Mouse (Mus musculus): ENCODE results near the gene Atp10a. TPM values are rescaled to one million over a fixed set of nuclear protein-coding genes. Genes with fewer than 3 reads are reported as not detected.
"Not testable (repeated sequence)": the region's sequence is repeated elsewhere in the genome, so short reads cannot be mapped to it uniquely, and the experiment has no call there.

The Atp10a gene
- total RNA-seq, 2 experiments from 2014 or later, result 3.4 to 3.7 TPM

DNA sequence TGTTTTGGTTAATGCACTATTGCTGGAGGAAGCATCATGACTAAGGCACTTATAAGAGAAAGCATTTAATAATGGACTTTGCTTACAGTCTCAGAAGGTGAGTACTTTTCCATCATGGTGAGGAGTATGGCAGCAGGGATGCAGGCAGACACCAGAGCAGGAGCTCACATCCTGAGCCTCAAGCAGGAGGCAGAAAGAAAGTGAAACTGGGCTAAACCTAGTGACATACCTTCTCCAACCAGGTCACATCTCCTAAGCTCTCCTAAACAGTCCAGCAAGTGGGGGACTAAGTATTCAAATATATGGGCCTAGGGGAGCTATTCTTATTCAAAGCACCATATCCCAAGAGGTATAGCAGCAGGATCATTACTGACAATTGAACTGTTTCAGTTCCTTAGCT, 123.2 kb downstream of the Atp10a start:
- intact Hi-C loops (cut with DNase I), result no loop called here
- no peak for DNase-seq

DNA sequence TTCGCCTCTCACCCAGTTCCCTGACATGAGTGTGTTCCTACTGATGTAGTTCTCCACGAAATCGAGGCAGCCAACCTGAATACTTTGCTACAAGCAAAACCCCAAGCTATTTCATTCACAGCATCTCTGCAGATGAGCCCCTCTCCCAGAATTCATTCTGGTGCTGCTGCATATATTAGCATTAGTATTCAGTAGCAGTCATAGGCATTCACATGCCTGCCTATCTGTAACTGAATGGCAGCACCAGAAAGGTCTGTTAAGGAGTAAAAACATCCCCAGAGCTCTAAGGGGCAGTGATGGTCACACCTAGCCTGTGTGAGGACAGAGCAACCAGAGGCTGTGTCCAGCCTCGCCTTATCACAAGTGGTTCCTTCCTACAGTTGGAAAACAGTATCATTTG, 131.0 kb downstream of the Atp10a start:
- intact Hi-C loops (cut with DNase I), result no loop called here
- no peak for DNase-seq

DNA sequence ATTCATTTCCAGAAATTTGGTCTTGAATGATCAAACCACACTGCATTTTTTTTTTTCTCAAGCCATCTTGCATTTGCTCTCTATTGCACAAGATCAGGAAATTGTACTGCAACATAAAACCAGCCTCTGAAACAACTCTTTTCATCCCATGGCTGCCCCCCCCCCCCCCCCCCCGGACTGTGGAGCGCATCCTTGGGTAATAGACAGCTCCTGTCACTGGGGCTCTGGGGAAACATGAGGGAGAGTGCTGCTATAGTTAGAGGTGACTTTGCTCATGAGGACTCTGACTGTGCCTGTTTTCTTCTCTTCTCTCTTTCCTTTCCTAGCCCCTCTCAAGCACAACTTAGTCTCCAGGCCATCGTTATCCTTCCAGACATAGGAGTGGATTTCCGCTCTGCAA, 131.6 kb downstream of the Atp10a start:
- DNase-seq, result no peak
- intact Hi-C loops (cut with DNase I), result no loop called here

DNA sequence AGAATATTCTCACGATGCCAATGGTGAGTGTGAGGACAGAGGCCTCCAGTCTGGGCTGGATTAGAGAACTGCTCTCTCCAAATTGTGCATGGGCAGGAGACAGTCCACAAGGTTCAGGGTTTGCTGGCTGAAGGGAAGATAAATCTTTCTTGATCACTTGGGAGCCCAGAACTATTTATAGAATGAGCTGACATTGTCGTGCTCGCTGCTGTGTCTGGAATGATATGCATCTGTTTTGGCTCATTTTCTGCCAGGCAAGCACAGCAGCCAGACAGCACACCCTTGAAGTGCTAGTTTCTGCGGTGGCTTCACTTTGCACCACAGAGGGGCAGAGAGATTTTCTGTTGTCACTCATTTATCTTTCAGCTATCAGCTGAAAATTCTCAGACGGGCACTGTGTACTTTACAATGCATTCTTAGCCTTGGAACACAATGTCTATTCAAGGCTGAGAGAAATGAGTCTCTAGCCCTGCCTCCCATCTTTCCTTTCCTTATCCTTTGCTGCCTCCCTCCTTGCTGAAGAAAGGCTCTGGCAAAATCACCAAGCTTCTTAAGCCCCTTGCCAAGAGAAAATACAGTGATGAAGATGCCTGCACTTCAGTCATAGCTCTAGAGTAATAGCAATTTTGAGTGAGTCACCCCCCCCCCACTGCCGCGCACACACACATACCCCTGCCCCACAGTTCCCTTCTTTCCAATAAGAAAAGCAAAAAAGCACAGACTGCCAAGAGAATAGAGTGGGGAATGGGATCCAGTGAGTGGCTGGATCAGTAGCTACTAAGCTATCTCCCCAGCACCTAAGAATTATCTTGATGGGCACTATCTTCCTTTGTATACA, 132.7 kb downstream of the Atp10a start:
- intact Hi-C loops (cut with DNase I), result no loop called here
- DNase-seq, result no peak

DNA sequence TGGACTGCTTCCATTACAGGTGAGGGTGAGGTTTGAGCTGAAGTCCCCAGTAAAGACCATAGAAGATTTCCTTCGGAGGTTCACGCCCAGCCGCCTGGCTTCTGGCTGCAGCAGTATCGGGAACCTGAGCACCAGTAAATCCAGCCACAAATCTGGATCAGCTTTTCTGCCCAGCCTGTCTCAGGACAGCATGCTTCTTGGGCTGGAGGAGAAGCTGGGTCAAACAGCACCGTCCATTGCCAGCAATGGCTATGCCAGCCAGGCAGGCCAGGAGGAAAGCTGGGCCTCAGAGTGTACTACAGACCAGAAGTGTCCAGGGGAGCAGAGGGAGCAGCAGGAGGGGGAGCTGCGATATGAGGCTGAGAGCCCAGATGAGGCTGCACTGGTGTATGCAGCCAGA, 141.3 kb downstream of the Atp10a start:
- intact Hi-C loops (cut with DNase I), result no loop called here
- DNase-seq, result no peak

DNA sequence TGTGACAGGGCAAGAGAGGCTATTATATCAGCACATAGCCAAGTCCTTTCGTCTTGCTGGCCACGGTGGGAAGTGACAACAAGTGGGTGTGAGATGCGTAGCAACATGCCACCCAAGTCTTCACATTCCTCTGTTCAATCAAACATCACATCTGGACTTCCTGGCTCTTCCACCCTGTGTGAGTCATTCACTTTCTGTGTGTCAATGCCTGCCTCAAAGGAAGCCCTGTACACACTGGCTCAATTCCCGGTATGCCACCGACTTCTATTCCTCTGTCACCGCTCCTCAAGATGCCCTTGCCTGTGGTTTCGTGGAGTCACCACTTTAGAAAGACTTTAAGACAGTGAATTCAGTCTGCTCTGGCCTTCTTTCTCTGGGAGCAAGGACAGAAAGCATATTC, 144.9 kb downstream of the Atp10a start:
- DNase-seq, result no peak
- intact Hi-C loops (cut with DNase I), result no loop called here

DNA sequence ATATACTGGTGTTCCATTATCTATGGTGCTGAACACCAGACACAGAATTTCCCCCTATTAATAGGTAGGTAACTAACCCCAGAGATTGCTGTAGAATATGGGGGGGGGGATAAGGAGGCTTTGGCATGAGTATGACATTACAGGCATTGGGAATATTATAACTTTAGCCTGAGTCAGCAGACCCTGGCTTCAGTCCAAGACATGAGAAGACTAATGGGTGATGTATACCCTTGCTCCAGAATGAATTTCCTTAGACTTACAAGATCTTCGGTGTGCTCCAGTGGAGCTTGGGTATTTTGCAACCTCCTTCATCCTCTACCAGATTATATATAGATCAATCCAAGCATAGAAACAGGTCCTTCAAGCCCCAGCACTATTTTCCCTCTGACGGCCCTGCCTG, 145.8 kb downstream of the Atp10a start:
- DNase-seq, result no peak
- intact Hi-C loops (cut with DNase I), result no loop called here

DNA sequence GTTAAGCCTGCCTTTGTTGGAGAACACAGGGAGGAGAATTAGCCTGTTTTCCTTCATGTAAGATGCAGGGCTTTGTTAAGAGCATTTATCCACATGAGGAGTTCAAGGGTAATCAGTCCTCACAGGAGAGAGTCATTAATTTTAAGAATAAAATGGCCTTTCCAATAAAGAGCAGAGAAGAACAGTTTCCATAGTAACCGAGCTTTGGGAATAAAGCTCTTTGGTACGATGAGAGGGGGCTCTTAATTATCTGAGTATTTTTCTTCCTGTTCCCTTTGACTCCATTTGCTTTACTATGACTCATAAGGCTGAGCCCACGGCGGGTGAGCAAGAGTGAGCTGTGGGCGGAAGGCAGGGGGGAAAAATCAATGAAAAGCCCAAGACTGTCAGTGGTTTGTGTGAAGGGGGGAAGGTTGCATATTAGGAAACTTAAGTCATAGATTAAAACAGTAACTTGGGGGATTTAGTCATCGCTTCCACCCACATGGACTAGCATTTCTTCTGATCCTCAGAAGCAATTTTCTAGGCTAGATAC, 166.2 kb downstream of the Atp10a start:
- DNase-seq, result no peak
- intact Hi-C loops (cut with DNase I), result no loop called here

DNA sequence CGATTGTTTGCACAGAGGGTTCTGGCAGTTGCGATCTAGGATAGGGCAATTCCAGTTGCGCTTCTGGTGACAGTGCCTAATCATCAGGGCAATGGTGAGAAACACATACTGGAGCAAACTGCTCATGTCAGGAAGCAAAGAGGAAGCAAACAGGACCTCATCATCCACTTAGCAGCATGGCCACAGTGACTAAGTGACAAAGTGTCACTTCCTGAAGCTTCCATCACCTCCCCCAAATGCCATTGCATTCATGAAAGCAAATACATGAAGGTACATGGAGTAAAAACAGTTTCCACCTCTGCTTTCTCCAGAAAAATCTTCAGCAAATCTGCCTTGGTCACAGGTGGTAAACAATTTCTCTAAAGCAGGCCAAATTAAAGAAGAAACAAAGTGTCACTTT, 168.7 kb downstream of the Atp10a start:
- intact Hi-C loops (cut with DNase I), result no loop called here

DNA sequence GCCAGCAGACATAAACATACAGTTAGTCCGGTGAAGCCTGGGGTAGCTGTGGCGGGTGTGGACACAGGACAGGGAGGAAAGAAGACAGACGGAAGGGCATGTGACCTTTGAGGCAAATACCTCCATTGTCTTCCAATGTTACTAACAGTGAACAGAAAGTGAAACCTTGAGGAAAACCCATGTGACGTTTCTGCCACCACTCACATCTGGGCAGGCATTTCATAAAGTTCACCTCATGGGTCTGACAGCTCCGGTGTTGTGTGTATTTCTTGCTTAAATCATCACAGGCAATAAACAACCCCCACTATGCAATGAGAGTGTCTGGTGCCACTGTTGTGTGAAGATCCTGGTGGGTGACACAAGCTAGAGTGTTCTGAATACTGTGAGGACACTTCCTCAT, 173.1 kb downstream of the Atp10a start:
- no peak for DNase-seq
- intact Hi-C loops (cut with DNase I), result no loop called here

More for the DNA sequence above, 168.7 kb downstream of the Atp10a start:
- no peak for DNase-seq

DNA sequence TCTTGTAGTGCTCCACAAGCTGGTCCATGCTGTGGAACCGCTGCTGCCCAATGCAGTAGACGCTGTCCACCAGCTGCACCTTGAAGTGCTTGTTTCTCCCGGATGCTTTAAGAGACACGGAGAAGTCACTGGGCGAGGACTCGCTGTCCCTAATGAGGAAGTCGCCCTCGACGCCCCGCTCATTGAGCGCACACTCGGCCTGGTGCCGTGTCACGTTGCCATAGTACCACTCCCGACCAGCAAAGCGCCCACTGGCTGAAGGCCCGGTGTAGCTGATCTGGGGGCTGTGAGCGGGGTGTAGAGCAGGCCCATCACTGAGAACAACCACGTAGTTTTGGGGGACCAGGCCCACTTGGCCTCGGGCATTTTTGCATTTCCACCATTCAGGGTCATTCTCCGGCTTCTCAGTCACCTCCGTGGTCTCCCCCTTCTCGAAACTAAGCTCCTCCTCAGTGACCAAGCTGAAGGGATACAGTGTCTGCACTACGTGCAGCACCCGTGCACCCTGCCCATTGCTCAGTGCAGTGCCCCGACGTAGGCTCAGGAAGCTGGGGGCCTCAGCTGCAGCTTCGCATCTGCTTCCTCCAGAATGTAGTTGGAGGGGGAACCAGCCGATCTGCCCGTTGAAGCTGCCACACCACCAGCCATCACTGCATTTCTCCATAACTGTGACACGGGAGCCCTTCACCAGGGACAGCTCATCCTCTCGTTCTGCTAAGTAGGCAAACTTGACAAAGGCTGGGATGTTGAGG, 181.1 kb downstream of the Atp10a start:
- intact Hi-C loops (cut with DNase I); DNase-seq: not testable (repeated sequence)

DNA sequence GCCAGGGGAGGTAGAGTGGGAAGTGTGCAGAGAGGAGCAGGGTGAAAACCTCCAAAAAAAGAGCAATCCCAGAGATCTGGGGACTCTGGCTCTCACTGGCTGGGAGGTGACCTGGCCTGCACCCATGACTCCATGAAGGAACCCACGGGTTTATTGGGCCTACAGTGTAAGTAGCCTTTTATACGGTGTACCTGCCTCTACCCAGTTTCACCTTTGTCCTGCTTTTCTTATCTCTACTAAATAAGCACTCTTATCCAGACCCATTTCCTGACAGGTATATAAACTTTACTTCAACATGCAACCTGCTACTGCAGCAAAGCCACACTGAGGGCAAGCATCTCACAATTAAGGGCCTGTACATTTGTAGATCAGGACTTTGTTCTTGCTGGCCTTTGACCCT, 184.4 kb downstream of the Atp10a start:
- intact Hi-C loops (cut with DNase I), result loop anchor here (10.0 kb wide), 1 partner anchor 436 kb away; no protein-coding TSS in a partner anchor
- no peak for DNase-seq

DNA sequence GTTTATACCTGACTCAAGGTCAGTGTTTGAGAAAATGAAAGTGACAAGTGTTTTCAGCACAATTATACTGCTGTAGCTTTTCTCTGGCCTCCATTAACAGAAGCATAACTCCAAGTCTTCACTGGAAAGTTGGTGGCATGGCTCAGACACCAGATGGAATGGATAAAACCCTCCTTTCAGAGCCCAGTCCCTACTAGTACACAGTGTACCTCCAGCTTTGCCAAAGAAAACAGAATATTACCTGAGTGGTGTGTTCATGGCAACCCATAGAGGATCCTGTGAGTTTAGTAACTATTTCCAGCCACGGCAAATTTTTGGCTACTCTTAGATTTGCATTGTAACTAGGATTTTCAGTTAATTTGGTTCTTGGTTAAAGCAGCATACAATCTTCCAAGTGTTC, 185.1 kb downstream of the Atp10a start:
- intact Hi-C loops (cut with DNase I), result loop anchor here (10.0 kb wide), 1 partner anchor 436 kb away; no protein-coding TSS in a partner anchor
- DNase-seq, result no peak

DNA sequence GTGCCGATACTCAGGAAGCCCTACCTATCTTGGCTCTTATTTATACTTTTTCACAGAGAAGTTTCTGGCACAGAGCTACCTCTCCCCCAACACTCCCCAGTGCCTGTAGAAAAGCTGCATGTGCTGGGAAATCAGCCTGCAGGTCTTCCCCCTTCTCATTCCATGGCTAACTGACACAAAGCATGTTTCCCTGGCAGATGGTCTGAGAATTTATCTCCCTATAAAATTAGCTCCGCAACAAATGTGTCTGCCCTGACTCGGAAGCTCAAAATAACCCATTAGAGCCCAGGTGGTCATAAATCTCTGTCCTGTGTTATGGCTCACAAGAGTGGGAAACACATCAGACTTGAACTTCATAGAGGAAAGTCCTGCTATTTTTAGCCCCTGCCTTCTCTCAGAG, 186.9 kb downstream of the Atp10a start:
- intact Hi-C loops (cut with DNase I), result loop anchor here (10.0 kb wide), 1 partner anchor 438 kb away; no protein-coding TSS in a partner anchor
- no peak for DNase-seq

DNA sequence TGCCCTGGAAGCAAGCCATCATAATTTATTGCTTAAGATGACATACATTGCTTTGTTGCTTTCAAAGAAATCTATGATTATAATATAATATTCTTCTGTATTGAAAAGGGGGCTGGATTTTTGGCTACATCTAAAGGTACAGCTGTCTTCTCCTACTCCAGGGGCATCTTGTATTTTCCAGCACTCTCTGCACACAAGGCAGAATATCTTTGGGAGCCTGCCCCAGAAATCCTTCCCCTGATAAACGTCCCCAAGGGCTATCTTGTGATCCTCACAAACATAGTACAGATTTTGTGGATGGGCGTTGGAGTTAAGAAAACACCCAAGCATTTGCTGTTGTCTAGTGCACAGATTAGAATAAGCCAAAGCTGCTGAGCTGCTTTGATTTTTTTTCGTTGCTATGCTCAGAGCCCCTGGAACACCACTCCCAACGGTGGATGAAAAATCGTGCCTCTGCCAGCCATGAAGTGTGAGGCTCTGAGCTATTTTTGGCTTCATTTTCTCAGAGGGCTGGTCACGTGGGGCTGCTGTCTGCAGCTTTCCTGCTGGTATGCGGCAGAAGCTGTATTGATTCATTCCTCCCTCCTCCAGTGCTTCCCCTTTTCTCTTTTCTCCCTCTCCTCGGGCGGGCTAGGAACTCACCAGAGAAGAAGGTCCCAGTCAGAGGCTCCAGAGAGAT, 187.9 kb downstream of the Atp10a start:
- DNase-seq, result peak; percentile 81
- intact Hi-C loops (cut with DNase I), result loop anchor here (10.0 kb wide), 1 partner anchor 439 kb away; no protein-coding TSS in a partner anchor

DNA sequence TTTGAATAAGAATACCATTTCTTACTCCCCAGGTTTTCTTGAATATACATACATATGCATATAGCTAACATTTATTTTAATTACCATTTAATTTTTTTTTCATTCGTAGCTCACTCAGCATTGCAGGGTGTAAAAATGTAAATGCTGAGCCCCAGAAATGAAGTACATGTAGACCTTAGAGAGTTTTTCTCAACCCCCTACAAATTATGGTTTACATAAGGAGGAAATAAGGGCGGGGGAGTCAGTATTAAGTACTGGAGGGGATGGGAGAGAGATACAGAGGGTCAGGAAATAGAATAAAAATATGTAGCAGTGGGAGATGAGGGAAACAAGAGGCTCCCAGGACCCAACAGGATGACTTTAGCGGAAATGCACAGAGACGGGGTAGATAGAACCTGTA, 188.5 kb downstream of the Atp10a start:
- intact Hi-C loops (cut with DNase I), result loop anchor here (10.0 kb wide), 1 partner anchor 440 kb away; no protein-coding TSS in a partner anchor
- no peak for DNase-seq

DNA sequence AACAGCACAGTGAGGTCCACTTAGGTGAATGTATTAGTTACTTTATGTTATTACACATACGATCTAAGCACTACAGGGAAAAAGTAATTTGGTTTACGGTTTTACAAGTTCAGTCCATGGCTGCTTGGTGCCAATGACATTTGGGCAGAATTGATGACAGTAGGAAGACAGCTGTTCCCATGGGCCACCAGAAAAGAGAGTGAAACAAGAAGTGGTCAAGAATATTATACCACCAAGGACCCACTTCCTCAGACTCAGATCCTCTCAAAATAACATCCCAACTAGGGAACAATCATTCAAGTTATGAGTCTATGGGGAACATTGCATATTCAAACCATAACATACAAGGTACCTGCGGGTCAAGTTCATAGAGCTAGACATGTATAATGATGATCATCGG, 203.0 kb downstream of the Atp10a start:
- DNase-seq, result no peak
- intact Hi-C loops (cut with DNase I), result no loop called here

DNA sequence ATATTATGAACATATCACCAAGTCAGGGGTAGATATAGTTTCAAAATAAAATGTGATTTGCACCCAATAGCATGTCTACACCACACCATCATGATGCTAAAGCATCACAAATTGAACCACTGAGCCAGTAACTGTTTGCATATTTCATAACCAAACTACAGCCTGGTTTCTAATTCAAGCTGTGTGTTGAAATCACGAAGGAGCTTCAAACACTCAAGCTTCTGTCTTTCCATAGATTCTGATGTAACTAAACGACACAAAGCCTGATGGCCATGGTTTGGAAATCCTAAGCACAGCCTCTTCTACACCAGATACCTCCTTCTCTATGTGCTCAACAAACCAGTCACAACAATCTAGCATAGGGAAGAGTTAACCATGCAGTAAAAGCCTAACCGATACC, 207.2 kb downstream of the Atp10a start:
- DNase-seq, result no peak
- intact Hi-C loops (cut with DNase I), result no loop called here

DNA sequence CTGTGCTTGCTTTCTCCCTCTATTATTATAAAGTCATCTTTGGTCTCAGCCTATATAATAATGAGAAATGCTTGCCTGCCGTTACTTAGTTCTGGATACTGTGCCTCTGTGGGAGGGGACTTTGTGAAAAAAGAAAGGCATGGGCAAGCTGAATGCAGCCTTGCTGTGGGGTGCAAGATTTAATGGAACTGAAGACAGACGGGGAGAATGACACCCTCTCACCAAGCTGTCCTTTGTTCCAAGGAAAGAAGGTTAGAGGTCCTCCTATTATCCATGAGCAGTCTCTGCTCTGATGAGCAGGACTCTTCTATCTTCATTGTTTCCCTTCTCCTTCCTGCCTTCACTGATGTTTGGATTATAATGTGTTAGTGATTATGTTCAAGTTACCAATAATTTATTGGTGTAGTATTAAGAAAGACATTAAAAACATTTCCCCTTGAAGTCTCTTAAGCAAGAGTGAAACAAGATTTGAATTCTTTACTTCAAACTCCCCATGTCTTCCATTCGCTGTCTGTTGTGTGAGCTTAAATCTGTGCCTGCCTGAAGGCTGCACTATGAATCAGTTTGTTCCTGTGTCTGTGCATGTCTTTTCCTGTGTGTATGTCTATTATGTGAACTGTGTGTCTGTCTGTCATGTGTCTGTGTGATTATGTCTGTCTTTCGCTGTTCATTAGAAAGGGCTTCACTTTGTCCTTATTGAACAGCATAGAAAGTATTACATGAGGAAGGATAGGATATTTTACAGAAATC, 211.1 kb downstream of the Atp10a start:
- DNase-seq, result no peak
- intact Hi-C loops (cut with DNase I), result no loop called here

DNA sequence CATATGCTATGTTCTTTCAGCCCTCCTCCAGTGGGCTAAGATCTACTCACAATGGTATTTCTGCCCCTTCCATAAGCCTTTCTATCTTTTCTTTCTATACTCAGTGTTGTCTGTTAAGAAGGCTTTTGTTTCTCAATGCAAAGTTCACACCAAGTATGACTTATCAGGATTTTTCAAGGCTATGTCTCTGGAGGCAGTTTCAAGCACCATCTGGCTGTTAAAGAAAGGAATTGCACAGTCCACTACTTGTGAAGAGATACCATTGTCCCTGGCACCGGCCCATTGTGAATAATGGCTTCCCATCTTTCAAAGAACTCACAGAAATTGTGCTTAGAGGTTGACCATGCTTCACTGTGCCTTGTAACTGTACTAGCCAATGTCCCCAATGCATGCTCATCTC, 214.7 kb downstream of the Atp10a start:
- intact Hi-C loops (cut with DNase I), result no loop called here
- DNase-seq, result no peak
